Comparison of ENCODE assay signal across 8 mouse cellular contexts in the genomic region with DNA sequence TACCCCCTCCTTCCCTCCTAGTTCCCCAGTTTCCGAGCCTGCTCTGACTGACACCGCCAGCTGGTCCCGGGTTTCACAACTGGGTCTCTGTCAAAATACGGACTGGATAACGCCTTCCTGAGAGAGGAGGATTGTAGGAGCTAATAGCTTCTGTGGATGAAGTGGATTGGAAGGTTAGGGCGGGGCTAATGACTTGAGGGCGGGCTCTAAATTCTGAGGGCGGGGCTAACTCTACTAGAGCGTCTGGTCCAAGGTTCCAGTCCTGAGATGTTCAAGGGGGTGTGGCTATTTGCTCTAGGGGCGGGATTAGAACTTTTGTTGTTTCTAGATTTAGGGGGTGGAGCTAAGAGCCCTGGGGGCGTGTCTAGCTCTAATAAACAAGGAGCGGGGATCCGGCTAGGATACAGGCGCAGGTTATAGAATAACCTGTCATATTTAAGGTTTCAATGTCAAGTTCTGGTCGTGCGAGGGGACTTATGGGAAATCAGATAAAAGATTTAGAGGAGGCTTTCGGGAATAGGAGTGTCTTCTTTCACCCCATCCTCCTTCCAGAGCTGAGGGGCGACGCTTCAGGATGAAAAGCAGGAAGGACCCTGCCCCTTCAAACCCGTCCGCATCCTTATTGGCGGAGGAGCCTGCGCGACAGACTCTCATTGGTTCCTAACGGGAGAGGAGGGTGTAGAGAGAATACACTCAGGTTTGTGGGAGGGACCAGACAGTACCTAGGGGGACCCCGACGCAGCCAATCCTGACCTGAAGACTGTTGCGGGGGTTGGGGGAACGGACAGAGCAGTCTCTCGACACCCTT. TPM values are rescaled to one million over a fixed set of nuclear protein-coding genes. Genes with fewer than 3 reads are reported as not detected.
A peak's percentile ranks its signal among the peaks of the same experiment; 100 is the strongest.
DNase-seq lines count a peak whose midpoint lies in the region; ATAC-seq and TF ChIP-seq lines count a peak whose summit lies in the region.

A gene (plus strand): TSS at position 714 of the 808 bp plus-strand sequence.

- no peak for TF ChIP-seq POLR2A in liver, adult 2 months (IDR thresholded peaks at IDR 0.05; ENCODE audit: extremely low read depth, insufficient read depth, low read length)

- no peak within 1 kb of the TSS for H3K27ac ChIP-seq in embryonic facial prominence, embryonic 14.5 days (replicated peaks; ENCODE audit: low read depth, low read length)
- no peak within 1 kb of the TSS for H3K27ac ChIP-seq in heart, embryonic 13.5 days (replicated peaks)
- H3K27ac ChIP-seq in liver, adult 2 months (replicated peaks; ENCODE audit: insufficient read depth, low read depth, low read length) = no peak within 1 kb of the TSS
- H3K27ac ChIP-seq in neural tube, embryonic 12.5 days = no peak within 1 kb of the TSS; the same call in 1 of the 2 replicates

- peak; percentile 59 for DNase-seq in 416B (ENCODE audit: low read depth)
- peak; percentile 54 for DNase-seq in adrenal gland, postnatal 14 days
- DNase-seq in embryonic facial prominence, embryonic 14.5 days (ENCODE audit: low spot score) = peak; percentile 64
- peak; percentile 58 for DNase-seq in kidney, postnatal 14 days
- DNase-seq in liver, adult 2 months (ENCODE audit: extremely low read depth, low read depth, low spot score) = peak; percentile 43
- DNase-seq in c-Kit-positive CD71-positive TER-119-positive erythroid progenitor cells, embryonic 14.5 days (ENCODE audit: low spot score) = no peak

- TF ChIP-seq CTCF in liver, adult 2 months (IDR thresholded peaks at IDR 0.05; ENCODE audit: low read depth, low read length) = no peak

- no peaks in the 10 kb centered on the region for H3K36me3 ChIP-seq in embryonic facial prominence, embryonic 14.5 days (ENCODE audit: control insufficient read depth, insufficient read depth, low read length)
- no peaks in the 10 kb centered on the region for H3K36me3 ChIP-seq in heart, embryonic 13.5 days
- no peaks in the 10 kb centered on the region for H3K36me3 ChIP-seq in liver, adult 2 months (ENCODE audit: control insufficient read depth, insufficient read depth, low read length)
- H3K36me3 ChIP-seq in neural tube, embryonic 12.5 days = no peaks in the 10 kb centered on the region

- H3K4me3 ChIP-seq in embryonic facial prominence, embryonic 14.5 days (ENCODE audit: low read depth, low read length) = peak within 1 kb of the TSS; percentile 30
- peak within 1 kb of the TSS; percentile 34 for H3K4me3 ChIP-seq in heart, embryonic 13.5 days
- H3K4me3 ChIP-seq in liver, adult 2 months (ENCODE audit: insufficient read depth, low read depth, low read length) = no peak within 1 kb of the TSS
- H3K4me3 ChIP-seq in neural tube, embryonic 12.5 days = peak within 1 kb of the TSS; percentile 53

- WGBS in embryonic facial prominence, embryonic 14.5 days = 2% methylated on average over 25 of the region's 30 CpGs
- 2% methylated on average over 30 of the region's 30 CpGs for WGBS in heart, embryonic 13.5 days
- WGBS in liver, adult 2 months = 8% methylated on average over 30 of the region's 30 CpGs
- under 1% methylated on average over 30 of the region's 30 CpGs for WGBS in neural tube, embryonic 12.5 days

- H3K9me3 ChIP-seq in embryonic facial prominence, embryonic 14.5 days (ENCODE audit: control insufficient read depth, low read length) = no peaks in the 10 kb centered on the region
- 0 out of 2 replicates have a peak, but pooled peaks cover 6% of the 10 kb centered on the region for H3K9me3 ChIP-seq in heart, embryonic 13.5 days
- H3K9me3 ChIP-seq in neural tube, embryonic 12.5 days = no peaks in the 10 kb centered on the region

- peaks cover 10% of the 10 kb centered on the region; the same call in 1 of the 2 replicates for H3K4me1 ChIP-seq in embryonic facial prominence, embryonic 14.5 days (ENCODE audit: control insufficient read depth, insufficient read depth, low read length)
- H3K4me1 ChIP-seq in heart, embryonic 13.5 days = peaks cover 58% of the 10 kb centered on the region
- H3K4me1 ChIP-seq in liver, adult 2 months (ENCODE audit: control insufficient read depth, insufficient read depth, low read length) = no peaks in the 10 kb centered on the region
- peaks cover 38% of the 10 kb centered on the region for H3K4me1 ChIP-seq in neural tube, embryonic 12.5 days

- ATAC-seq in embryonic facial prominence, embryonic 14.5 days (ENCODE audit: low read depth) = peak; percentile 80; the same call in 1 of the 2 replicates
- no peak for ATAC-seq in heart, embryonic 13.5 days (ENCODE audit: extremely low read depth, insufficient number of reproducible peaks, low FRiP score, low TSS enrichment)
- peak; percentile 93 for ATAC-seq in neural tube, embryonic 12.5 days (ENCODE audit: low FRiP score, low read depth)

- H3K79me2 ChIP-seq in liver, adult 2 months (ENCODE audit: control insufficient read depth, insufficient read depth, low read length) = no peaks in the 10 kb centered on the region

- peak within 1 kb of the TSS; percentile 26; the same call in 1 of the 2 replicates for H3K9ac ChIP-seq in embryonic facial prominence, embryonic 14.5 days (ENCODE audit: low read depth, low read length)
- H3K9ac ChIP-seq in heart, embryonic 13.5 days = peak within 1 kb of the TSS; percentile 47; the same call in 1 of the 2 replicates
- no peak within 1 kb of the TSS for H3K9ac ChIP-seq in liver, adult 2 months (ENCODE audit: low read depth, low read length)
- H3K9ac ChIP-seq in neural tube, embryonic 12.5 days = peak within 1 kb of the TSS; percentile 58

- peaks cover 59% of the 10 kb centered on the region for H3K27me3 ChIP-seq in embryonic facial prominence, embryonic 14.5 days (replicated peaks; ENCODE audit: control insufficient read depth, insufficient read depth, low read length)
- H3K27me3 ChIP-seq in heart, embryonic 13.5 days (replicated peaks) = peaks cover 63% of the 10 kb centered on the region
- peaks cover 16% of the 10 kb centered on the region for H3K27me3 ChIP-seq in liver, adult 2 months (ENCODE audit: control insufficient read depth, insufficient read depth, low read length)
- H3K27me3 ChIP-seq in neural tube, embryonic 12.5 days (replicated peaks) = peaks cover 57% of the 10 kb centered on the region

- peak within 1 kb of the TSS; percentile 39 for H3K4me2 ChIP-seq in embryonic facial prominence, embryonic 14.5 days (ENCODE audit: low read depth, low read length)
- H3K4me2 ChIP-seq in heart, embryonic 13.5 days = peak within 1 kb of the TSS; percentile 51
- H3K4me2 ChIP-seq in neural tube, embryonic 12.5 days (replicated peaks) = peak within 1 kb of the TSS; percentile 70

RNA-seq across cellular contexts. Expression of the gene that starts here (rescaled TPM):
- 36.9 and 46.6 TPM in 2 replicates for total RNA-seq in adrenal gland, postnatal 14 days (2021)
- polyA plus RNA-seq in embryonic facial prominence, embryonic 14.5 days (2014; fragmentation: Nextera tagmentation; extraction: Ambion mirVana) = 3.6 and 4.2 TPM in 2 replicates
- 15.8 and 20.6 TPM in 2 replicates for polyA plus RNA-seq in heart, embryonic 13.5 days (2015; fragmentation: Nextera tagmentation; extraction: Ambion mirVana)
- total RNA-seq in liver, adult 2 months (2014; rRNA removed) = 9.8 and 11.1 TPM in 2 replicates
- 9.7 and 12.2 TPM in 2 replicates for polyA plus RNA-seq in liver, adult 2 months (2012; rRNA removed)
- 5.1 and 6.6 TPM in 2 replicates for polyA plus RNA-seq in neural tube, embryonic 12.5 days (2016; fragmentation: Nextera tagmentation; extraction: Ambion mirVana)
